Comparison of ENCODE assay signal across 8 mouse cellular contexts in the genomic region with DNA sequence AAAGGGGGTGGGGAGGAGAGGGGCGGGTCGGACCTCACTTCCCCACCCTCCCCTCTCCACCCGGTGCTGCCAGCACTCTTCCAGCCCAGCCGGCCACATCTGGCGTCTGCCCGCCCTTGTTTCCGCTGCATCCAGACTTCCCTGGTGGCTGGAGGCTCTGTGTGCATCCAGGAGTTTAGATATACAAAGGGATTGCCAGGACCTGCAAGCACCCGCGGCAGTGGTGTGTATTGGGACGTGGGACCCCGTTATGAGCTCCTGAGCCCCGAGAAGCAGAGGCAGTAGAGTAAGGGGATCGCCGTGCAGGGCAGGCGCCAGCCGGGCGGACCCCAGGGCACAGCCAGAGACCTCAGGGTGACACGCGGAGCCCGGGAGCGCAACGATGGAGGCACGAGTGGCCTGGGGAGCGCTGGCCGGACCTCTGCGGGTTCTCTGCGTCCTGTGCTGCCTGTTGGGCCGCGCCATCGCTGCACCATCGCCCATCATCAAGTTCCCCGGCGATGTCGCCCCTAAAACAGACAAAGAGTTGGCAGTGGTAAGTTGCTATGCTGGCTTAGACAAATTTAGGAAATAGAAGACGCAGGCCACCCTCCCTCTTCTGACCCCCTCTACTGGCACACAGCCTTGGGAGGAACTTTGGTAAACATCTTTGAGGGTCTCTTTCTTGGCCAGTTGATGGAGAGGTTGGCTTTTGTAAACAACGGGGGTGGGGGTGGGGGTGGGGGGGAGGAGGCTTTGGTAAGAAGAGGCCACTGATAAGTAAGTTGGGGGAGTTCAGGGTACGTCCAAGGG. TPM values are rescaled to one million over a fixed set of nuclear protein-coding genes. Genes with fewer than 3 reads are reported as not detected.
DNase-seq lines count a peak whose midpoint lies in the region; ATAC-seq and TF ChIP-seq lines count a peak whose summit lies in the region.

A gene (plus strand): TSS at position 49 of the 792 bp plus-strand sequence.

- H3K9ac ChIP-seq in kidney, embryonic 14.5 days (ENCODE audit: low read depth, low read length) = peak within 1 kb of the TSS; percentile 69
- H3K9ac ChIP-seq in forebrain, embryonic 13.5 days = peak within 1 kb of the TSS; percentile 63
- H3K9ac ChIP-seq in midbrain, postnatal 0 days (replicated peaks; ENCODE audit: low read length, poor library complexity, severe bottlenecking) = peak within 1 kb of the TSS; percentile 61

- peak within 1 kb of the TSS; percentile 75 for H3K4me2 ChIP-seq in kidney, embryonic 14.5 days (replicated peaks; ENCODE audit: low read depth, low read length)
- peak within 1 kb of the TSS; percentile 66 for H3K4me2 ChIP-seq in forebrain, embryonic 13.5 days
- H3K4me2 ChIP-seq in midbrain, postnatal 0 days (ENCODE audit: low read depth, low read length, poor library complexity, severe bottlenecking) = peak within 1 kb of the TSS; percentile 81

- DNase-seq in kidney, adult 8-10 months = no peak
- peak; percentile 71 for DNase-seq in heart, postnatal 25 days (ENCODE audit: low spot score)
- peak; percentile 43 for DNase-seq in liver
- DNase-seq in midbrain, postnatal 0 days (ENCODE audit: low spot score) = no peak
- DNase-seq in right cerebral cortex, postnatal 14 days = no peak
- DNase-seq in spleen, postnatal 4 days (ENCODE audit: low spot score in 2 of 2) = no peak

- peak within 1 kb of the TSS; percentile 86 for H3K27ac ChIP-seq in kidney, embryonic 14.5 days (ENCODE audit: low read depth, low read length)
- H3K27ac ChIP-seq in forebrain, embryonic 13.5 days = no peak within 1 kb of the TSS
- no peak within 1 kb of the TSS for H3K27ac ChIP-seq in midbrain, postnatal 0 days (ENCODE audit: low read depth, low read length)

- WGBS in kidney, embryonic 14.5 days = under 1% methylated on average over 37 of the region's 37 CpGs
- WGBS in forebrain, embryonic 13.5 days = 3% methylated on average over 37 of the region's 37 CpGs
- WGBS in midbrain, postnatal 0 days = 3% methylated on average over 36 of the region's 37 CpGs

- ATAC-seq in kidney, embryonic 14.5 days (ENCODE audit: low FRiP score, low TSS enrichment) = peak; percentile 89
- ATAC-seq in forebrain, embryonic 13.5 days = peak; percentile 53; the same call in 1 of the 2 replicates
- ATAC-seq in midbrain, postnatal 0 days (ENCODE audit: low FRiP score) = no peak; the same call in 1 of the 2 replicates

- no peaks in the 10 kb centered on the region for H3K9me3 ChIP-seq in kidney, embryonic 14.5 days (ENCODE audit: control insufficient read depth, low read length)
- no peaks in the 10 kb centered on the region for H3K9me3 ChIP-seq in forebrain, embryonic 13.5 days (replicated peaks)
- no peaks in the 10 kb centered on the region for H3K9me3 ChIP-seq in midbrain, postnatal 0 days (ENCODE audit: low read length)

- H3K27me3 ChIP-seq in kidney, embryonic 14.5 days (ENCODE audit: control insufficient read depth, insufficient read depth, low read length) = no peaks in the 10 kb centered on the region
- peaks cover 24% of the 10 kb centered on the region for H3K27me3 ChIP-seq in forebrain, embryonic 13.5 days
- no peaks in the 10 kb centered on the region for H3K27me3 ChIP-seq in midbrain, postnatal 0 days (ENCODE audit: insufficient read depth, low read length)

- no peak for TF ChIP-seq CTCF in midbrain, postnatal 0 days (IDR thresholded peaks at IDR 0.05)

- peak within 1 kb of the TSS; percentile 52 for H3K4me3 ChIP-seq in kidney, embryonic 14.5 days (ENCODE audit: low read length)
- peak within 1 kb of the TSS; percentile 37 for H3K4me3 ChIP-seq in forebrain, embryonic 13.5 days
- peak within 1 kb of the TSS; percentile 47 for H3K4me3 ChIP-seq in midbrain, postnatal 0 days (ENCODE audit: low read depth, low read length)

- intact Hi-C loops in heart, postnatal 25 days (cut with DNase I) = no loop called here

- H3K36me3 ChIP-seq in kidney, embryonic 14.5 days (ENCODE audit: control insufficient read depth, insufficient read depth, low read length) = peaks cover 9% of the 10 kb centered on the region
- H3K36me3 ChIP-seq in forebrain, embryonic 13.5 days (ENCODE audit: poor library complexity, severe bottlenecking) = no peaks in the 10 kb centered on the region
- H3K36me3 ChIP-seq in midbrain, postnatal 0 days (ENCODE audit: insufficient read depth, low read length) = no peaks in the 10 kb centered on the region

- no peaks in the 10 kb centered on the region for H3K4me1 ChIP-seq in kidney, embryonic 14.5 days (ENCODE audit: control insufficient read depth, insufficient read depth, low read length)
- peaks cover 16% of the 10 kb centered on the region for H3K4me1 ChIP-seq in forebrain, embryonic 13.5 days
- peaks cover 7% of the 10 kb centered on the region for H3K4me1 ChIP-seq in midbrain, postnatal 0 days (ENCODE audit: insufficient read depth, low read length)

RNA-seq across cellular contexts. Expression of the gene that starts here (rescaled TPM):
- 131 and 162 TPM in 2 replicates for polyA plus RNA-seq in kidney, embryonic 14.5 days (2014; fragmentation: Nextera tagmentation; extraction: Ambion mirVana)
- 9.3 and 9.5 TPM in 2 replicates for polyA plus RNA-seq in forebrain, embryonic 13.5 days (2015; fragmentation: Nextera tagmentation; extraction: Ambion mirVana)
- total RNA-seq in heart, postnatal 25 days (2021) = 100 to 1,000 TPM in 1 of 2 experiments, 10 to 100 TPM in 1; 94.3 to 106 TPM
- 16.1 and 19.2 TPM in 2 replicates for total RNA-seq in midbrain, postnatal 0 days (2014; rRNA removed)
- 14.8 and 16.5 TPM in 2 replicates for polyA plus RNA-seq in midbrain, postnatal 0 days (2015; fragmentation: Nextera tagmentation; extraction: Ambion mirVana)

Comparison
In these comparisons a context has a peak if more than half of its experiments do, and no peak if none do; other contexts are left out.
1. DNase-seq: peak in heart, postnatal 25 days (single experiment) and liver (single experiment); none in kidney, adult 8-10 months (0 of 2), midbrain, postnatal 0 days (single experiment), right cerebral cortex, postnatal 14 days (single experiment) and spleen, postnatal 4 days (0 of 2).
2. Peak in every context shown above with its lines, with median percentiles within 50 percentile points of each other: H3K4me2 ChIP-seq, H3K4me3 ChIP-seq and H3K9ac ChIP-seq.